Mouse (Mus musculus): Measurements from ENCODE around the gene 5530401A14Rik. TPM values are rescaled to one million over a fixed set of nuclear protein-coding genes. Genes with fewer than 3 reads are reported as not detected.

Gene 5530401A14Rik
- under 1 TPM; 0.11 to 0.19 TPM for total RNA-seq (2021)

GRCm38 (mm10) chr11:81860250-81860972, at the start of gene 5530401A14Rik:
Gene 5530401A14Rik, plus strand, starts transcription at chr11:81860673.
- intact Hi-C loops (cut with DNase I), result no loop called here
- no peak for DNase-seq

DNA sequence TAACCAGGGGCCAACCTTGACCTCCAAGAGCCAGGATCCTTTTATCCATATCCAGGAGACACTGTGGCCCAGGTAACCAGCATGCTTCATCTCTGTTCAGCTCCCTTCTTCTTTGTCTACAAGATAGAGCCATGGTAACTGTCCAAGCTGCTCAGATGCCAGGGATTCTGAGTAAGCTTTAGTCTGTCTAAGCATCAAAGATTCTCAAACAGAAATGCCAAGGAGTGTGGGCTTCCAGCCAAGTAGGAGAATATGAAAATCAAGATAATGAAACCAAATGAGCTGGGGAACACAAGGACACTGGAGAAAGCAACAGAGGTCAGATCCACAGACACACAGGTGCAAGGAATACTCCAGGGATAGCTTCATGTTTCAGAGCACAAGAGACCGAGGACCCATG, 45.7 kb upstream of the 5530401A14Rik start:
- intact Hi-C loops (cut with DNase I), result no loop called here

DNA sequence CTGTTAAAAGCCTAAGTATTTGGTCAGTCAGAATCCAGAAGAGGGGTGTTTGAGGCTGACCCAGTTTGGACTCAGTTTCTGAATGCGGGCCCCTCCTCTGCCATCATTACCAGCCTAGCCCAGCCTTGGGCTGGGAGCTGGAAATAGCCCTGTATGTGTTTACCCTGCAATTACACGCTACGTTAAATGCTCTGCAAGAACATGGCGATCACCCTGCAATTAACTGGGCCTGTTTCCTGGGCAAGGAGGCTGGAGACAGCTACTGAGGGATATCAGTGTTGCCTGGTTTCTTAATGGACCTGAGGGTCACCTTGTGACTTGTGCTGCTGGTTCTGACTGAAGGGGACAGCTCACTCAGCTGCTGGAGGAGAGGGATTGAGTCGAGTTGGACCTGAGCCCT, 43.9 kb upstream of the 5530401A14Rik start:
- intact Hi-C loops (cut with DNase I), result no loop called here
- no peak for DNase-seq

More for the DNA sequence above, 45.7 kb upstream of the 5530401A14Rik start:
- DNase-seq, result no peak

DNA sequence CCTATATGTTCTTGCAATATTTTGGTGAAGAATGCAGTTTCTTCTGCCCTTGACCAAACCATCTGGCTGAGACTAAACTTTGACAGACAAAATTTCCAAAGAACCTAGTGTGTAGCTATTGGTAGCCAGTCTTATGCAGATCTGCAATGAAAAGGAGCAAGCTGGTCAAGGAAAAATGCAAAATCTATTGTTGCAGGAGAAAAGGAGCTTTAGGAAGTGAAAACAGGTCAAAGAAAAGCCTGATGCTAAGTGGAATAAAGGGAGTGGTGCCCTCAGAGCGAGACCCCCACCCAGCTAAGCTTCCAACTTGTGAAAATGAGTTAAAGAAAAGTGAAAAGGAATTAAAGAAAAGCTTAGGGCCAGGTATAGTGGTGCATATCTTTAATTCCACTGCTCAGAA, 28.1 kb upstream of the 5530401A14Rik start:
- intact Hi-C loops (cut with DNase I), result no loop called here
- no peak for DNase-seq

DNA sequence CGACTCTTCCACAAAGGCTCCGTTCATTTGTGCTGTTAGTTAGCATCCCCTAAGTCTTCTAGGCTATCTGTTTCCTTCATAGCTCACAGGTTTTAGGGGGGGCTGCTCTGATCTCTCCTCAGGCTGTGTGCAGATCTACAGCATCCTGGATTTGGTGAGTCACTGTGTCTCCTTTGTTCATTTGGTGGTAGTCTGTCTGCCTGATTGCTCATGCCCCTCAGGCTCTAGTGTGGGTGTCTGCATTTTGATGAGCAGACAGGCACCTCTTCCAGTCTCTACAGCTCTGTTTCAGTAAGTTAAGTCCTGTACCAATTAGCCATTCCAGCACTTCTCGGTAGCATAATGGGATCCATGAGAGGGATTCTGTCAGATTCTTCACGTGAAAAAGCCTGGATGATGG, 22.0 kb upstream of the 5530401A14Rik start:
- DNase-seq, result no peak
- intact Hi-C loops (cut with DNase I), result no loop called here

- DNase-seq, result no peak
- intact Hi-C loops (cut with DNase I), result no loop called here
Observed at GRCm38 (mm10) chr11:81841001-81841400, 19.5 kb upstream of the 5530401A14Rik start.

DNA sequence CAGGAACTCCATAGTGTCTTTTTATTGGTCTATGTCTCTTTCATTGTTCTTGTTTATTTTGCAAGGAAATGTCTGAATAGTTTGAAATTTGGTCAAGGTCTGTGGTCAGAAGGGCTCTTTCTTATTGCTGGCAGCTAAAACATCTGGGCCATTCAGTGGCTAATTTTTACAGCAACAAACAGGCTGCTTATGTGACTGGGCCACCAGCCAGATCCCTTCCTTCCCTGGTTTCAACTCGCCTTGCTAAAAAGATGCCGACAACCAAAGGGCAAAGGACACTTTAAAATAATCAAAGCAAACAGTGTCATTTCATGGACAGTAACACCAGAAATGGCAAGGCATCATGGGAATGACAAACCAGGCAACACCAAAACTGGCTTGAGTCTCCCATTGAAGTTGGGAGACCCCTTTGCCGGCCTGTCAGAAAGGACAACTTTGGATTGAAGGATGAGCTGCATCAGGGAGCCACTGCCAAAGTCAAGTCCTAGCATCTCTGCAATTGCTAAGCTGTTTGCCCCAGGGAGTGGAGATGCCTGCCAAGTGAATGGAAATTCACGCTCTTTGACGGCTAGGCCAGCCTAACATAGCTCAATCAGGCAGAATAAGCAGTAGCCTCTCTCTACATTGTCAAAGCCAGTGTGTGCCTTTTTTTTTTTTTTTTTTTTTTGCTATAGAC, 15.3 kb upstream of the 5530401A14Rik start:
- peak in 1 of 2 experiments; percentile 13 for DNase-seq
- intact Hi-C loops (cut with DNase I), result no loop called here

- DNase-seq, result no peak
- intact Hi-C loops (cut with DNase I), result no loop called here
Observed at GRCm38 (mm10) chr11:81845686-81846036, 14.8 kb upstream of the 5530401A14Rik start.

GRCm38 (mm10) chr11:81847773-81848490, 12.5 kb upstream of the 5530401A14Rik start:
- no peak for DNase-seq
- intact Hi-C loops (cut with DNase I), result no loop called here

- intact Hi-C loops (cut with DNase I), result no loop called here
- no peak for DNase-seq
Observed at GRCm38 (mm10) chr11:81865661-81866382, 5.3 kb downstream of the 5530401A14Rik start.

- no peak for DNase-seq
- intact Hi-C loops (cut with DNase I), result no loop called here
Observed at GRCm38 (mm10) chr11:81871506-81872213, 11.2 kb downstream of the 5530401A14Rik start.

DNA sequence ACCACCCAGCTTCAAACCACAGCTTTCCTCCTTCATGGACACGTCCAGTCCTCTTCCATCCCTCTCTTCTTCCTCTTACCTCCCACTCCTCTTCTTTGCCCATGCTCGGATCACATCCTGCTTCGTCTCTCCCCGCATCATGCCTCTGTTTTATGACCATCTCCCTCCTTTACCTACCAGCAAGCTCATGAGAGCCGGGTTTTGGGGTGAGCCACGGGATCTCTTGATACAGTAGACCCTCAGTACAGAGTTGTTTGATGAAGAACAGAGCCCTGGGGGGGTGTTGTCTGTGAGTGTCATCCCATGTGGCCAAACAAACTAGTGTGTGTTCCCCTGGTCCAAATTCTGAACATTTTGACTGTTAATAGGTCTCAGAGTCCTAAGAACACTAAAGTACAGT, 36.0 kb downstream of the 5530401A14Rik start:
- DNase-seq, result no peak
- intact Hi-C loops (cut with DNase I), result no loop called here

DNA sequence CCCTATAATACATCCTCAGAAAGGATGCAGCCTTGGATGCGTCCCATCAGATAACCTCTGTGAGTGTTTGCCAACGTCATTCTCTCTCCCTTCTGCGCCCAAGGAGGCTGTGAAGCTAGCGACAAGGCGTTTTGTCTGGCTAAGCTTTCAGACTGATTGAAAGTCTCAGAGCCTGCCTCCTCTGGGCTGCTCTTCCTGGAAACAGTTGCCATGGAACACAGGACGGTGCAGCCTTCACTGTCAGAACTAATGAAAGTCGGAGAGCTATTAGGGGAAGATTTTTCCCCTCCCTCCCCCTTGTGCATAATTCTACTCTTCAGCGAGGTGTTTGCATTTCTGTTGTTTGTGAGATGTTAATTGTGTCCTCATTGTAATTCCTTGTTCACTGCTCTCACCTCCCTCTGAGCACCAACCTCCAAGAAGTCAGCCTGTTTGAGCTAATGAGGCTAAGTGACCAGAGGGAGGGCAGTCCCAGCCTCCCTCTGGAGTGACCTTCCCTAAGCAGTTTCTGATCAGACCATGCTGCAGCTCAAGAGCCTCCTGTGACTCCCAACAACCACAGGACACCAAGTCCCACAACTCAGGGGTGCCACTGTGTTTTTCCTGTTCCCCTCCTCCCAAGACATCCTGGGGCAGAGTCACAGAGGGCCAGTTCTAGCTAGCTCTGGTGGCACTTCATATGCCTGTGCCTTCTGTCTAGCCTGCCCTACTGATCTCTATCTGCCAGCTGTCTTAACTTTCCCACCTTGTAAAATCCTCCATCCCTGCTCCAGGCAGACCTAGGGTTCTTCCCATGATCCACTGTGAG, 37.3 kb downstream of the 5530401A14Rik start:
- no peak for DNase-seq
- intact Hi-C loops (cut with DNase I), result no loop called here

DNA sequence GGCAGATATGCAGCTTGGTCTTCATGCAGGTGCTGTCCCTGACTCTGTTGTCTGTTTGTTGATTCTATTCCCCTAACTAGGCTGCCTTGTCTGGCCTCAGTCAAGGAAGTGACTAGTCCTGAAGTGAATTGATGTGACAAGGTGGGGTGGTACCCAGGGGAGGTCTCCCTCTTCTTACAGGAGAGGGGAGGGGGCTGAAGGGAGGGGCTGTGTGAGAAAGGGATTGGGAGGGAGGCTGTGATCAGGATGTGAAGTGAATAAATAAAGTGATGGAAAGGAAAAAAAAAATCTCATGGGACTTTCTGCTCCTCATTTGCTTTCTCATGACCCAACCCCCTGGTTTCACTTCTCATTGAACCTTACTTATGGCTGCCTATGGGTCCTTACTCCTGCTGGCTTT, 41.8 kb downstream of the 5530401A14Rik start:
- intact Hi-C loops (cut with DNase I), result no loop called here
- DNase-seq, result no peak

DNA sequence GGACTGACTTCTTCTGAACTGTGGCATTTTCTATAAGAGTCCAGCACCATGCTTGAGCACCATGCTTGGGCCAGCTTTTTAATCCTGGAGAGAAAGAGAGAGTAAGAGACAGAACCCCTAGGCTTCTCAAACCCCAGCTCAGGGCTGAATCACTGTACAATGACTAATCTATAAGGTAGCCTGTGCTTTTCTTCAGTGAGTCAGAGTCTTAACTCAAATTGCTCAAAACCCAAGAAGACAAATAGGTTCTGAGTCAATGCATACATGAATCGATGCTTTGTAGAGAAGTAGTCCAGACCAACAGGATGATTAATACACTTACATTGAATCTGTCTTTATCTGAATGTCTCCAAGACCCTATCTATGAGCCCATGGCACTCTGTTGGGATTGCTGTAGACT, 48.3 kb downstream of the 5530401A14Rik start:
- intact Hi-C loops (cut with DNase I), result no loop called here
- DNase-seq, result no peak

DNA sequence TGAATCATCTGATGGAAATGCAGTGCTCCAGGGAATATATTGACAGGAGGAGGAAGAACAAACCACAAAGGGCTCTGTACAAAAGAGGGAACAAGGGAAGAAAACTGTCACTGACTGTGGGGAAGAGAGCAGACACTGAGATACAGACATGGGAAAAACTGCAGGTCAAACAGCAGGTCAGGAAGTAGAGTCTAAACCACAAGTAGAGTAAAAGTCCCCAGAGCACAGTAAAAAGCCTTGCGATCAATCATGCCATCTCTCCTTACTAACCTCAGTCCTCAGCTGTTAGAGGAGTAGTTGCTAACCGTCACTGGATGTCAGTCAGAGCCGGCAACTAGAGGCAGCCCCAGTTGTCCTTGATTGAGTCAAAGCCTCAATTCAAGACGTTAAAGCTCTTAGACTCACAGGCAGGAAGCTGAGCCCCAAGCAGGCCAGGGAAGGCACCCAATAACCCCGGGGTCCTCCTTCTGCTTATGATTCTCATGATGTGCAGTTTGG, 49.0 kb downstream of the 5530401A14Rik start:
- intact Hi-C loops (cut with DNase I), result no loop called here
- DNase-seq, result no peak

GRCm38 (mm10) chr11:81913071-81913470, 52.6 kb downstream of the 5530401A14Rik start:
- intact Hi-C loops (cut with DNase I), result no loop called here
- no peak for DNase-seq

- DNase-seq, result no peak
- intact Hi-C loops (cut with DNase I), result no loop called here
Observed at GRCm38 (mm10) chr11:81915501-81915900, 55.0 kb downstream of the 5530401A14Rik start.

DNA sequence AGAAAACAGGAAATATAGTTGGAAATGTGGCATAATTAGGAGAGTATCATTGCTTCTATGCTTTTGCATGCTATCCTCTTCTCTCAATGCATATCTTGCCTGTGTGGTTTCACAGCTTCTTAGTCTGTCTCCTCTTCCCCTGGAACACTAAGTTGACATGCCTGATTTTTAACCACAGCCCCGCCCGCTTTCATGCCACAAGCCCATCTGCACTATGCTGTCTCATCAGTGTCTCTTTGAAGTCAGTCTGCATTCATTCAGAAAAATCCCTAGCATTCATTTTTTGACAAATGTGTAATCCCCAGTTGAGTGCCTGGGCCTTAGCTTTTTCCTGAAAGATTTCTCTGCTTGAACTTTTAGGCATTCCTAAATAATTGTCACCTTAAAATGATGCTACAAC, 62.6 kb downstream of the 5530401A14Rik start:
- intact Hi-C loops (cut with DNase I), result no loop called here
- DNase-seq, result no peak
